Mouse (Mus musculus) central nervous system, embryonic 11.5 days (tissue): ENCODE results near the gene Fam199x. TPM values are rescaled to one million over a fixed set of nuclear protein-coding genes. Genes with fewer than 3 reads are reported as not detected.

Experiments used
- polyA plus RNA-seq: library from polyadenylated mRNA; depleted of rRNA; stranded (reverse); fragments of >200 nt; gene quantifications from 2 replicates; pipeline ENCODE4 v1.2.3, GENCODE M21; 2012; rRNA removed

Gene Fam199x
- 3.2 and 5.2 TPM in 2 replicates for polyA plus RNA-seq

GRCm38 (mm10) chrX:137049425-137050225 lies at the start of gene Fam199x:
Fam199x (plus strand) TSS chrX:137049594.

GRCm38 (mm10) chrX:137038000-137038483 lies 11.4 kb upstream of the Fam199x start, which contains the start of gene Slc25a53:
Slc25a53 (minus strand) TSS chrX:137038302.

GRCm38 (mm10) chrX:137121718-137122117 lies 72.3 kb downstream of the Fam199x start, which contains the start of gene Esx1:
Esx1 (minus strand) TSS chrX:137122083.

Other genes starting within 250 kb of the Fam199x start
- gene Plp1, start 226.9 kb upstream of the Fam199x start, polyA plus RNA-seq = 10.7 and 19.9 TPM in 2 replicates
- 1.0 and 2.1 TPM in 2 replicates for gene Rab9b, start 180.8 kb upstream of the Fam199x start, polyA plus RNA-seq
- not detected in 2 replicates for gene H2bfm, start 122.3 kb upstream of the Fam199x start, polyA plus RNA-seq
- 18.4 and 26.4 TPM in 2 replicates for gene Tmsb15b2, start 74.1 kb upstream of the Fam199x start, polyA plus RNA-seq
- 3.5 and 10.2 TPM in 2 replicates for gene Tmsb15l, start 72.7 kb upstream of the Fam199x start, polyA plus RNA-seq
- 4.2 and 12.1 TPM in 2 replicates for gene Tmsb15b1, start 72.7 kb upstream of the Fam199x start, polyA plus RNA-seq
- 34.7 and 40.1 TPM in 2 replicates for gene Zcchc18, start 56.4 kb upstream of the Fam199x start, polyA plus RNA-seq
- 15.0 and 16.2 TPM in 2 replicates for gene Slc25a53, start 11.3 kb upstream of the Fam199x start, polyA plus RNA-seq
- not detected in 2 replicates for gene Esx1, start 72.5 kb downstream of the Fam199x start, polyA plus RNA-seq